Mouse (Mus musculus): ENCODE data around the gene B9d1. TPM values are rescaled to one million over a fixed set of nuclear protein-coding genes. Genes with fewer than 3 reads are reported as not detected.

B9d1 gene
- polyA plus RNA-seq, 1 experiment from 2014 or later: 56.0 TPM

- Histone ChIP-seq H3K36me3 (peaks cover 45% of the 10 kb centered on the region), H3K9me3 (replicated peaks) (no peaks in the 10 kb centered on the region), H3K27ac (replicated peaks) (peak overlapping the region; percentile 95), H3K4me1 (peaks cover 33% of the 10 kb centered on the region), H3K27me3 (ENCODE audit: low read depth, poor library complexity, severe bottlenecking) (no peaks in the 10 kb centered on the region), H3K4me3 (peak overlapping the region; percentile 86)
- under 1% methylated on average over 50 of the region's 50 CpGs for WGBS
- DNase-seq (ENCODE audit: low spot score): no peak
These were observed 11.3 kb upstream of the B9d1 start for GRCm38 (mm10) chr11:61493525-61494128.

DNA sequence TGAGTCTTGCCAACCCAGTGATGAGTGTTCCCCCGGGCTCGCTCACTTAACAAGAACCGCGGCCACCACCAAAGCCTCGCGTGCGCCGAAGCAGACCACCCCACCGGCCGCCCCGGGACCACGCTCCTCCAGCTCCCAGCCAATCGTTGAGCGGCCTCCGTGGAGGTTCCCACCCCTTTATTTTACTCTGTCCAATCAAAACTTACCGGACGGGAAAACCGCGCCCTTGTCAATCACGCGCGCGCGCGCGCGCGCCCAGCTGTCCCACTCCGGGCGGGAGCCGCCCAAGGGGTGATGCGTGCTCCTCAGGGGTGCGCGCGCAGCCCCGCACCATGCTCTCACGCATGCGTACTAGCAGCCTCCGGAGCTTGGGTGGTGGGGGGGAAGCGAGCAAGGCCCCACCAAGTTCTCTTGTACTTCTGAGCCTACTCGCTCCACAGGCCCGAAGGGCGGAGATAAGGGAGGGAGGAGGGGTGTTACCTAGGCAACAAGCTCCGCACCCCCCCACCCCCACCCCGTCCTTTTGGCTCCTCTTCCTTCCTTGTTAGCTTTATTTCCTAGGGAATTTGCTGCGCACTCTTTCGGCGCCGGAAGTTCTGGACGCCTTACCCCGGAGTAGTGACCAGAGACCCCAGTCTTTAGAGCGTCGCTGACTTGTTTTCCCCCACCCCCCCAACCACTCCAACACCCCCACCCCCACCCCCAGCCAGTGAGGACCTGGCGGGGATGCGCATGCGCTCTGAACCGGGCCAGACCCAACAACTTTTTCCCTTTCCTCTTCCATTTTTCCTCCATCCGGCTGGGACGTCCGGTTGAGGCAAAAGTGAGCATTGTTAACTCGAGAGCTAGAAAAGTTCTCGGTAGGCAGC, 10.6 kb upstream of the B9d1 start, which contains the start of gene Mapk7:
Gene Mapk7, minus strand, starts transcription at position 278 of the 869 bp plus-strand sequence.
- WGBS: under 1% methylated on average over 62 of the region's 62 CpGs
- no peaks in the 10 kb centered on the region for H3K9me3 ChIP-seq (replicated peaks)
- H3K4me3 ChIP-seq: peak within 1 kb of the TSS; percentile 86
- DNase-seq (ENCODE audit: low spot score): peak; percentile 100
- H3K36me3 ChIP-seq: peaks cover 37% of the 10 kb centered on the region
- peaks cover 33% of the 10 kb centered on the region for H3K4me1 ChIP-seq
- peak within 1 kb of the TSS; percentile 95 for H3K27ac ChIP-seq (replicated peaks)
- no peaks in the 10 kb centered on the region for H3K27me3 ChIP-seq (ENCODE audit: low read depth, poor library complexity, severe bottlenecking)

- no peaks in the 10 kb centered on the region for H3K27me3 ChIP-seq (ENCODE audit: low read depth, poor library complexity, severe bottlenecking)
- H3K4me1 ChIP-seq: peaks cover 24% of the 10 kb centered on the region
- no peaks in the 10 kb centered on the region for H3K9me3 ChIP-seq (replicated peaks)
- no peak overlapping the region for H3K4me3 ChIP-seq
- peak overlapping the region; percentile 95; the same call in 1 of the 2 replicates for H3K27ac ChIP-seq (replicated peaks)
- WGBS: 93% methylated on average over 2 of the region's 2 CpGs
- peaks cover 26% of the 10 kb centered on the region for H3K36me3 ChIP-seq
- no peak for DNase-seq (ENCODE audit: low spot score)
These were observed 9.4 kb upstream of the B9d1 start for GRCm38 (mm10) chr11:61495528-61495927.

DNA sequence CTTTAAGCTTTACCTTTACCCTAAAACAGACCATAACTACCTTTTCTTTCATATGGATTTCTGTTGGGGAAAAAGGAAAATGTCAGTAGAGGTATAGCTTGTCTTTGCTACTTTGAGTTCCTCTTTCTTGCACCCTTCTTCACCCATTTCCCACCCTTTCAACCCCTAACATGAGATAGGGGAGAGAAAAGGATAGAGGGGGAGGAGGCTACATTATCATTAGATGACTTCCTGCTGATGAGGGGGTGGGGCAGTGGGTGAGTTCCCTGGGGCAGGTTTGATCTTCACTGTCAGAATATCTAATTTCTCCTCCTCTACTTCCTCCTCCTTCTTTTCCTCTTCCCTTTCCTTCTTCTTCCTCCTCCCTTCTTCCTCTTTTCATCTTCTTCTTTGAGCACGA, 7.5 kb upstream of the B9d1 start:
- no peak for DNase-seq (ENCODE audit: low spot score)

GRCm38 (mm10) chr11:61498736-61499504, 6.0 kb upstream of the B9d1 start:
- no peak for DNase-seq (ENCODE audit: low spot score)
- no peaks in the 10 kb centered on the region for H3K36me3 ChIP-seq
- H3K4me1 ChIP-seq: peaks cover 7% of the 10 kb centered on the region
- no peaks in the 10 kb centered on the region for H3K9me3 ChIP-seq (replicated peaks)
- H3K27ac ChIP-seq (replicated peaks): no peak overlapping the region
- H3K27me3 ChIP-seq (ENCODE audit: low read depth, poor library complexity, severe bottlenecking): no peaks in the 10 kb centered on the region
- no peak overlapping the region for H3K4me3 ChIP-seq
- 87% methylated on average over 6 of the region's 6 CpGs for WGBS

More for the DNA sequence above, 7.5 kb upstream of the B9d1 start:
- Histone ChIP-seq H3K36me3 (peaks cover 6% of the 10 kb centered on the region), H3K27ac (replicated peaks) (no peak overlapping the region), H3K9me3 (replicated peaks) (no peaks in the 10 kb centered on the region), H3K4me3 (no peak overlapping the region), H3K27me3 (ENCODE audit: low read depth, poor library complexity, severe bottlenecking) (no peaks in the 10 kb centered on the region), H3K4me1 (peaks cover 18% of the 10 kb centered on the region)
- 81% methylated on average over 1 of the region's 1 CpGs for WGBS

DNA sequence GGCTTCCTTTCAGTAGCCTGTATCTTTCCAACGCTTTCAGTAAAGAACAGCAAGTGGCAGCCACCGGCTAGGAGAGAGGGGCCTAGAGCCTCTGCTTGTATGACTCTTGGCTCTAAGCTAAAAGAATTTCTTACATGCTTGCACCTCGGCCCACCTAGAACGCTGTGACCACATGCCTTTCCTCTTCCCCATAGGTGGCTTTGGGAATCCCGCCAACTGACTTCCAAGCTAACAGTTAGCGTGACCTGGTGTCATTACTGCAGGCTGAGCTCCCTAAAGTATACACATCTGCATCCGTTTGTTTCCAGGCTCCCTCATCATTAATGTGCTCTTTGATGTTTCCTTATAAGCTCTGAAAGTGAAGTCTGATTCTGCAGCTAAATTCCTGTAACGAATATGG, 1.0 kb upstream of the B9d1 start:
- Histone ChIP-seq H3K27ac (replicated peaks) (no peak overlapping the region), H3K27me3 (ENCODE audit: low read depth, poor library complexity, severe bottlenecking) (no peaks in the 10 kb centered on the region), H3K4me1 (peaks cover 23% of the 10 kb centered on the region), H3K4me3 (no peak overlapping the region), H3K36me3 (0 out of 2 replicates have a peak, but pooled peaks cover 12% of the 10 kb centered on the region), H3K9me3 (replicated peaks) (no peaks in the 10 kb centered on the region)
- no peak for DNase-seq (ENCODE audit: low spot score)
- 83% methylated on average over 8 of the region's 8 CpGs for WGBS

- Histone ChIP-seq H3K9me3 (replicated peaks) (no peaks in the 10 kb centered on the region), H3K27me3 (ENCODE audit: low read depth, poor library complexity, severe bottlenecking) (no peaks in the 10 kb centered on the region), H3K4me3 (no peak overlapping the region), H3K36me3 (peaks cover 79% of the 10 kb centered on the region), H3K4me1 (peaks cover 7% of the 10 kb centered on the region), H3K27ac (replicated peaks) (no peak overlapping the region)
- peak; percentile 53 for DNase-seq (ENCODE audit: low spot score)
- WGBS: 40% methylated on average over 3 of the region's 3 CpGs
These were observed 10.0 kb downstream of the B9d1 start for GRCm38 (mm10) chr11:61514953-61515352.

GRCm38 (mm10) chr11:61517971-61518370, 13.0 kb downstream of the B9d1 start:
- DNase-seq (ENCODE audit: low spot score): no peak
- Histone ChIP-seq H3K9me3 (replicated peaks) (no peaks in the 10 kb centered on the region), H3K36me3 (peaks cover 82% of the 10 kb centered on the region), H3K4me3 (no peak overlapping the region), H3K27ac (replicated peaks) (no peak overlapping the region), H3K4me1 (no peaks in the 10 kb centered on the region), H3K27me3 (ENCODE audit: low read depth, poor library complexity, severe bottlenecking) (no peaks in the 10 kb centered on the region)
- WGBS: 88% methylated on average over 1 of the region's 1 CpGs

DNA sequence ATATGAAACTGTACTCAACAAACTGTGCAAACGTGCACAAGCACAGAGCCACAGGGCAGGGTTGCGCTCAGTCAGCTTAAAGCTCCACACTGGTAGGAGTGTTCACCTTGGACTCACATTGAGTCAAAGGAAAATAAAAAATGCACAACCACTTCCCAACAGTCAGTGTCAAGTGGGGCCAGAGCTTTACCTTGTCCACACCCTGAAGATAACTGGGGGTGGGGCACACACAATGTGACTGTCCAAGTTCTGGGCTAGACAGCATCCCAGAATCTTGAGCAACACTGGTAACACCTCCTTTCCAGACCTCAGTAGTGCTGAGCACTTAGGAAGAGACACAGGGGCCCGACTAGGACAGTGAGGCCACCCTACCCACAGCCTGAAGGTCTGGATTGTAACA, 13.9 kb downstream of the B9d1 start:
- Histone ChIP-seq H3K4me3 (no peak overlapping the region), H3K27me3 (ENCODE audit: low read depth, poor library complexity, severe bottlenecking) (no peaks in the 10 kb centered on the region), H3K9me3 (replicated peaks) (no peaks in the 10 kb centered on the region), H3K27ac (replicated peaks) (no peak overlapping the region), H3K36me3 (peaks cover 79% of the 10 kb centered on the region), H3K4me1 (no peaks in the 10 kb centered on the region)
- WGBS: 90% methylated on average over 3 of the region's 3 CpGs
- no peak for DNase-seq (ENCODE audit: low spot score)

GRCm38 (mm10) chr11:61519484-61520107, 14.7 kb downstream of the B9d1 start:
- 96% methylated on average over 3 of the region's 3 CpGs for WGBS
- DNase-seq (ENCODE audit: low spot score): no peak
- Histone ChIP-seq H3K4me3 (no peak overlapping the region), H3K4me1 (no peaks in the 10 kb centered on the region), H3K27ac (replicated peaks) (no peak overlapping the region), H3K27me3 (ENCODE audit: low read depth, poor library complexity, severe bottlenecking) (no peaks in the 10 kb centered on the region), H3K36me3 (peaks cover 74% of the 10 kb centered on the region), H3K9me3 (replicated peaks) (no peaks in the 10 kb centered on the region)

DNA sequence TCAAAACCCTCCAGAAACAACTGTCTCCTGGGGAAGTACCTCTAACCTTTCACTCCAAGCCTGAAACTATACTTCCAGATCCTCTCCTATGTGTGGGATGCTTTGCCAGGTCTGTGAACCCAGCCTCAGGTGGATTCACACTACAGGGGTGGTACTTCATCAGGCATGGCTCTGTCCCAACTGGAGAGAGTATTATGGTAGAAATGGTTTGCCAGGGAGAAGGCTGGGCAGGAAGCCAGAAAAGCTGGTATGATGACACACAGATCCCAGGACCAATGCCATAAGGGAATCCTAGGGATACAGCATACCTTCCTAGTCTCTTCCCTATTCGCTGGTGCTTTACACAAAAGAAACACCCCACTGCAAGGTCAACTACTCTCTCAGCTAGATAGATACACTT, 21.9 kb downstream of the B9d1 start:
- Histone ChIP-seq H3K27me3 (ENCODE audit: low read depth, poor library complexity, severe bottlenecking) (no peaks in the 10 kb centered on the region), H3K9me3 (replicated peaks) (no peaks in the 10 kb centered on the region), H3K36me3 (peaks cover 47% of the 10 kb centered on the region), H3K27ac (replicated peaks) (no peak overlapping the region), H3K4me3 (no peak overlapping the region), H3K4me1 (peaks cover 10% of the 10 kb centered on the region)
- DNase-seq (ENCODE audit: low spot score): no peak
- 100% methylated on average over 1 of the region's 1 CpGs for WGBS

DNA sequence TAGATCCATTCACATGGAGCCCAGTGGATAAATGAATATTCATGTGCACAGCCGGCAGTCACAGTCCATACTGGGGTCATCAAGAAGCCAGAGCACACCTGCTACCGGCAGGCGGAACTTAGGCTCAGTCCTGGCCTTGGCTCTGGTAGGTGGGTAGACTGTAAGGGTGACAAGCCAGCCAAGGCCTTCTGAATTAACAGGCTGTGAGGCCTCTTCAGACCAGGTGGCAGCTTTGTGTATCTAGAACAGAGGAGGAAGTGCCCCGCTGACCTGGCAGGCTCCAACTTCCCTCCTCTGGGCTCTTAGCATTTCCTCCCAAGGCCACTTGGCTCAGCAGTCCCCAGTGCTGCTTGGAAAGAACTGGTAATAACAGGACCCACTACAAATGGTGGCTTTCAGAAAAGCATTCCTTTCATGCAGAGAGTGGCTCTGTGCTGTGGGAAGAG, 24.3 kb downstream of the B9d1 start:
- 61% methylated on average over 4 of the region's 4 CpGs for WGBS
- H3K4me3 ChIP-seq: no peak overlapping the region
- H3K9me3 ChIP-seq (replicated peaks): no peaks in the 10 kb centered on the region
- H3K27ac ChIP-seq (replicated peaks): peak overlapping the region; percentile 6; the same call in 1 of the 2 replicates
- no peaks in the 10 kb centered on the region for H3K27me3 ChIP-seq (ENCODE audit: low read depth, poor library complexity, severe bottlenecking)
- H3K36me3 ChIP-seq: peaks cover 46% of the 10 kb centered on the region
- DNase-seq (ENCODE audit: low spot score): peak; percentile 14
- H3K4me1 ChIP-seq: peaks cover 11% of the 10 kb centered on the region
